Mouse (Mus musculus): ENCODE results near the gene Ugt1a8.

- TF ChIP-seq CTCF (conservative IDR thresholded peaks at IDR 0.05; ENCODE audit: low read length): no peak
- no peak for TF ChIP-seq NANOG (IDR thresholded peaks at IDR 0.05; ENCODE audit: borderline replicate concordance, low read length)
- no peak for TF ChIP-seq POU5F1 (IDR thresholded peaks at IDR 0.05; ENCODE audit: borderline replicate concordance, low read length)
These were observed 158.8 kb downstream of the Ugt1a8 start for GRCm38 (mm10) chr1:88246386-88246785.
